Mouse (Mus musculus) ovary, postnatal 10 days (tissue): ENCODE data around the gene Zcchc10.
"Not testable (repeated sequence)": the region's sequence is repeated elsewhere in the genome, so short reads cannot be mapped to it uniquely, and the experiment has no call there.

Experiments used
- DNase-seq: peaks from one replicate; pipeline ENCODE4 v3.0.0; 2022; ENCODE audit warnings: low spot score

The Zcchc10 gene

DNA sequence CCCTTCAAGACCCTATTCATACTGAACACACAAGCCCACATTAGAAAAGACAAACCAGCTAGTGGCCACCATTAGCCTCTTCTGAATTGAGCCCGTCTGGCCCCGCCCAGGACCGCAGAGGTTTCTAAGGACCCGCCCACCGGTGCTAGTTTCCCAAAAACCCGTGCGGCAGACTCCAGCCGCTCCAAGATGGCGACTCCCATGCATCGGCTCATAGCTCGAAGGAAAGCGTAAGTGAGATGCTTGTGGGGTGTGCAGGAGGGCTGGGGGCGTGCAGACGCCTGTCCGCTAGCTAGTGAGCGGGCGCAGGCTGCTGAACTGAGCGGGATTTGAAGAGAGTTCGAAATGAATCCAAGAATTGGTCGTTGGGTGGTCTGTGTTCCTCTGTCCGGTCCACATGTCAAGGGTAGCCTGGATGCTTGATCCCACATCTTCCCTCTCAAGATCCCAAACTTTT lies at the start of gene Zcchc10:
Gene Zcchc10 (plus strand): TSS at position 168 of the 457 bp plus-strand sequence.
- DNase-seq: peak; percentile 62

DNA sequence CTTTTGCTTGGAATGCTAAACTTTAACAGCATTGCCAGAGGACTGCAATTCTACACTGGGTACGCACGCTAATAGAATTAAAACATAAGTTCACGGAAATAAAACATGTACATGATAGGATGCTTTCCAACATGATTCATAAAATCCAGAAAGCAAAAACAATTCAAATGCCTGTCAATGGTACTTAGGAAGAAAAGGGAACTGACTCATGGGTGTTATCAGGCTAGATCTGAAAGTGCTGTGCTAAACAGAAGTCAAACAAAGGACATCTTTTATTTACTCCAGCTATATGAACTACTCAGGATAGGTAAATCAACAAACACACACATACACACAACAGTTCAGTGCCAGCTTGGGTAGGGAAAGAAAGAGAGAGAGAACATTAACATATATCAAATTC lies 49.1 kb upstream of the Zcchc10 start:
- DNase-seq: no peak

DNA sequence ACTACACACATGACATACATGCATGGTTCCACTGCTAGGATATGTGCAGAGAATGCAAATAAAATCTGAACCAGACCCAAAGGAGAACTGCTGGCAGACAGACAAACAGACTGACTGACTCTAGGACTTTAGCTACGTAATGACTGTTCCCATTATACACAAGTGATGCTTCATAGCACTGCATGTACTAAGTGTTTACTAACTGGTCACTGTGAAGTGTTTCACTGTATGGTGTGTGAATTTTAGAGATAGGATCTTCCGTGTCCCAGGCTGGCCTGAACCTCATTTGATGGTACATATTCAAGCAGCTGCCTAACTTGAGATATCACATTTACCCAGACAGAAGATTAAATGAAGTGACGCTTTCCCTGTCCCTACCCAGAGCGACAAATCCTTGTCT lies 46.1 kb upstream of the Zcchc10 start:
- no peak for DNase-seq

DNA sequence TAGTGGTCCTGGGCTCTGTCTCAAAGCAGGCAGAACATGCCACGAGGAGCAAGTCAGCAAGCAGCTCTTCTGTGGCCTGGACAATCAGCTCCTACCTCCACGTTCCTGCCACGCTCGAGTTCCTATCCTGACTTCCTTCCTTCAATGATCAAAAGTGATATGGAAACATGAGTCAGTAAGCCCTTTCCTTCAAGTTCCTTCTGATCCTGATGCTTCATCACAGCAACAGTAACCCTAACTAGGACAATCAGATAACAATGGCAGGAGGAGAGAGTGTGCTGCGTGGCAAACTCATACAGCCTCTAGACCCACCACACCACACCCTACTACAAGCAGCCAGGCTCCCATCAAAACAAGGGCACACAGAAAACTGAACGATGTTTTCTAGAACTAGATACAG lies 38.6 kb upstream of the Zcchc10 start:
- no peak for DNase-seq

DNA sequence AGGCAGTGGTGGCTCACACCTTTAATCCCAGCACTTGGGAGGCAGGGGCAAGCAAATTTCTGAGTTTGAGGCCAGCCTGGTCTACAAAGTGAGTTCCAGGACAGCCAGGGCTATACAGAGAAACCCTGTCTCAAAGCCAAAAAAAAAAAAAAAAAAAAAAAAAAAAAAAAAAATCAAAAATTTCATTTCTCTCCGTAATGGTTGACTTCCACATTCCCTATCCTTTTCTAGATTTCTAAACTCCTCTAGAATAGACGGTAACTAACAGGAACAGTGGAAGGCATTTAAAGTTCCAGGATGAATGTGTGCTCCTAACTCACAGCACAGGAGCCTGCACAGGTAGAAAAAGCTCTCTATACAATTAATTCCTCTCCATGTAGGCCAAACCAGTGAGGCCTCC lies 34.3 kb upstream of the Zcchc10 start:
- DNase-seq: not testable (repeated sequence)

DNA sequence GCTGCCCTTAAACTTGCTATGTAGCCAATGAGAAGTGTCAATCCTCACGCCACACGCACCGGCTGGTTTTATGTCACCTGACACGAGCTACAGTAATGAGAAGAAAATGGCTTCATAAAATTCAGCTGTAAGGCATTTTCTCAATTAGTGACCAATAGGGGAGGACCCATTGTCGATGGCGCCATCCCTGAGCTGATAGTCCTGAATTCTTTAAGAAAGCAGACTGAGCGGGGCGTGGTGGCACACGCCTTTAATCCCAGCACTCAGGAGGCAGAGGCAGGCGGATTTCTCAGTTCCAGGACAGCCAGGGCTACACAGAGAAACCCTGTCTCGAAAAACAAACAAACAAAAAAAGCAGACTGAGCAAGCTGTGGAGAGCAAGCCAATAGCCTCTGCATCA lies 33.6 kb upstream of the Zcchc10 start:
- DNase-seq: no peak

DNA sequence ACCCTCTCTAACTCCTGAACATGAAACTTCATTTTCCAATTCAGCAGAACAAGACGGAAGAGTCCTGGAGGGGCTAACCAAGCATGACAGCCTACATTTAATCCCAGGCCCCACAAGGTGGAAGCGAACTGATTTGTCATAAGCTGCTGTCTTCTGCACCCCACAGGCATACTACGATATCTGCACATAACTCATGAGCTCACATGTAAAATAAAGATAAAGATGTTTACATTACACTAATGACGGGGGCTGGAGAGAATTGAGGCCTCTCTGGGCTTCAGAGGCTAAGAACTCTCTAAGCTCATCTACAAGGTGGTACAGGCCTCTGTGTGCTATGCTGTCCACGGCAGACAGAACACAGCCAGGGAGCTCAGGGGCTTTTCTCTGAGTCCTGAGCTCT lies 30.0 kb upstream of the Zcchc10 start:
- DNase-seq: no peak

DNA sequence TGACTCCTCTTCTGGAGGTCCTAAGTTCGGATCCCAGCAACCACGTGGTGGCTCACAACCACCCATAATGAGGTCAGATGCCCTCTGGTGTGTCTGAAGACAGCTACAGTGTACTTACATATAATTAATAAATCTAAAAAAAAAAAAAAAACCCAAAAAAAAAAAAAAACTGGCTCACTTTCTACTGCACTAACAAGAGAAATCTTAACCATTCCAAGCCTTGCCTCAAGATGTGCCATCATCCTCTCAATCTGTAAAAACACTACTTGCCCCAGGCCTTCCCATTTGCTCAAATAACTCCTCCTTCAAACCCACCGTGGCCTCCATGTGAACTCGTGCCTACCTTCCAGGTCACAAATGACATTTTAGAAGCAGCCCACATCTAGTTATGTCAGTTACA lies 27.6 kb upstream of the Zcchc10 start:
- DNase-seq: no peak

DNA sequence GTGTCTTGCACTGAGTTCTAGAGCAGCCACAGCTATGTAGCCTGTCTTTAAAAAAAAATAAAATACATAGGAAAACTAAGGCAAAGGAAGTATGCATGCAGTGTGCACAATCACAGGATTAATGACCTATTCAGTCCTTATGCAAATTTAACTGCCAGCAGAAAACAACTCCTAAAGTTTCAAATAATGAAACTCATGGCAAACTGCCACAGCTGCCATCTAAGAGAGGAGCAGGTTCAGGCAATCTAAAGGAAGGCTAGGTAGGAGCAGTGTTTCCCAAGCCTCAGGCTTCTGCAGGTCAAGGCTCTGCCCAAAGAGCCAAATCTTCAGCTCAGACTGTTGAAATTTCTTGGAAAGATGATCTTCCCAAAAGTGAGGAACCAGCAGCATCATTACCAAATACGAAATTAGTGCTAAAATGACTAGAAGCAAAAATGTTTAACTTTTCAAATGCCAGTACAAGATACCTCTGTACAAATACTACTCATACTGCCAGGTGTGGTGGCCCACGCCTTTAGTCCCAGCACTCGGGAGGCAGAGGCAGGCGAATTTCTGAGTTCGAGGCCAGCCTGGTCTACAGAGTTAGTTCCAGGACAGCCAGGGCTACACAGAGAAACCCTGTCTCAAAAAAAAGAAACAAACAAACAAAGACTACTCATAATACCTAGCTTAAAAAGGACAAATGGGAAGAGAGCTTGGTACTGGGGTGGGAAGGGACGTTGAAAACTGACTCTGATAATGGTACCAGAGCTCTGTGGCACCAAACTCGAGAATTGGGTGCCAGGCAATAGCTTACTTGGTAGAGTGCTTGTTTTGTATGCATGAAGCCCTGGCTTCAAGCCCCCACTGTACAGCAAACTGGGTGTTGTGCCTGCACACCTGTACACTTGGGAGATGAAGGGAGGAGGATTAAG lies 26.3 kb upstream of the Zcchc10 start:
- DNase-seq: no peak

DNA sequence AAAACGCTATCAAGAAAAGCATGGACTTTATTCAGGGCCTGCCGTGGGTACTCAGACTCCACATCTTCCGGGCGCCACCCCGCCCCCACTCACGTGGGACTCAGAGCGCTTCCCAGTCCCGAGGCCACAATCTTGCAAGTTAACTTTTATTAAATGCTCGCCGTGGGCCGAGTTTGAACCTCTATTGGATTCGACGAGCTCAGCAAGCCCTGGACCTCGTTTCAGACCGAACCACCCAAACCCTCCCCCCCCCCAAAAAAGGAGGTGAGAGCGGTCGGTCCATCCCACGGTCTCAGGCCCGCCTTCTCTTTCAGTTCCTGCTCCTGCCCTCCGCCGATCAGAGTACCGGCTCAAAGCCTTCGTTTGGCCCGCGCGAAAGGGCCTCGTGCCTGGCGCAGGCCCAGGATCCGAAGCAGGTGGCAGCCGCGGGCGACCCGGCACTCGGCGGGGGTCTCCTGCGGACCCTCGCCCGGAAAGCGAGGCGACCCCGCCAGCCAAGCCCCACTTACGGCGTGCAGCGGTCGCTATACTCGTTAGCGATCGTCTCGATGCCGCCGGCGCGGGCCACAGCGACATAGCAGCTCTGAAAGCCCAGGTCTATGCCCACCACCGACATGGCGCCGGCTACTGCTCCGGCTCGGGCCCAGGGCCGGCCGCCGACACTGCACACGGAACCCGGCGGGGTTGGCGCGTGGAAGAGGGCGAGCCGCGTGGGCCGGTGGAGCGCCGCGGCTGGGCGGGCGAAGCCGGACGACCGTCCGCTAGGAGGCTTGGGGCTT lies 24.7 kb upstream of the Zcchc10 start:
- DNase-seq: peak; percentile 25

DNA sequence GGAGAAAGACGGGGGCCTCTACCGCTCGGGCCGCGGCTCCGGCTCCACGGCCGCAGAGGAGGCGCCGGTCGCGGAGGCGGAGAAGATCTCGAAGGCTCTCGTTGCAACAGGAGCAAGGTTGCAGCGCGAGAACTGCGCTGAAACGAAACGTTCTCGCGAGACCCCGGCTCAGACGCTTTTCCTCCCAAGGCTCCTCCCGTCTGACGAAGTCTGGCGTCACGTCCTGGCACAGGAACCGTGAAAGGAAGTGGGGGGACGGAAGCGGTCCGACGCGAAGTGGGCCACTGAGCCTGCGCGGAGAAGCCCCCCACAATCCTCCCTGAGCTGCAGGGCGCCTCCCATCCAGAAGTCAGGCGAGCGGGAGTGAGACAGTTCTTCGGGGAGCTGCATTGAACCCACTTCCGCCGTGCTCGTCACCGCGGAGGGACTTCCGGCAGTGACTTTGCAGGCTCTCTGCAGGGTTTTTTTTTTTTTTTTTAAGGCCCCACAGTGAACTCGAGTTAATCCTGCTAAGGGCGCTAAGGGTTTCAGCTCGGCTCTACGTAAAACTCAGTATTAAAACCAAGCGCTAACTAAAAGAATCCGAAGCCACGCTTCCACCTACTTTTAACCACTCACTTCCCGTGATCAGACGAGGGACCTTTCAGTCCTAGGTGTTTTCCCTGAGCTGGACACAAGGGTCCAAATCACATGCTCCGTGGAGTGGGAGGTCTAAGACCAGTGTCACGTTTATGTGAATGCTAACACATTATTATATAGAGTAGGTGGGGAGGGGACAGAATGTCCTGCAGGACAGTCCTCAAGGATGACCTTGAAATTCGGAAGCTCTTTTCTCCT lies 23.9 kb upstream of the Zcchc10 start, which contains the start of gene Hspa4:
Gene Hspa4 (minus strand): TSS at position 128 of the 837 bp plus-strand sequence.
- DNase-seq: peak; percentile 97

DNA sequence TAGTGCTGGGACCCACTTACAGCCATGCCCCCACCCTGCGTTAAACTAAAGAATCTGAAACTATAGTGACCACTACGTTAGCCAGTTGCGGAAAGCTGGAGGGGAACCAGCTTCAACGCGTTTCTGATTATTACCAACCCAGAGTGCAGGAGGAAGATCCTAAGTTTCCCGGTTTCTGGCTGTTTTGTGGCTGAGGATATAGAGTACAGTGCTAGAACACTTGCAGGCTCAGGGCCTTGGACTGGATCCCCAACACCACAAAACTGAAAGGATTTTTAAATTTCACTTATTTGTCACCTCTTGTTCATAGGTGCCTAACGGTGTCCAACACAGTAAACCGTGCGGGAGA lies 23.3 kb upstream of the Zcchc10 start:
- DNase-seq: no peak

DNA sequence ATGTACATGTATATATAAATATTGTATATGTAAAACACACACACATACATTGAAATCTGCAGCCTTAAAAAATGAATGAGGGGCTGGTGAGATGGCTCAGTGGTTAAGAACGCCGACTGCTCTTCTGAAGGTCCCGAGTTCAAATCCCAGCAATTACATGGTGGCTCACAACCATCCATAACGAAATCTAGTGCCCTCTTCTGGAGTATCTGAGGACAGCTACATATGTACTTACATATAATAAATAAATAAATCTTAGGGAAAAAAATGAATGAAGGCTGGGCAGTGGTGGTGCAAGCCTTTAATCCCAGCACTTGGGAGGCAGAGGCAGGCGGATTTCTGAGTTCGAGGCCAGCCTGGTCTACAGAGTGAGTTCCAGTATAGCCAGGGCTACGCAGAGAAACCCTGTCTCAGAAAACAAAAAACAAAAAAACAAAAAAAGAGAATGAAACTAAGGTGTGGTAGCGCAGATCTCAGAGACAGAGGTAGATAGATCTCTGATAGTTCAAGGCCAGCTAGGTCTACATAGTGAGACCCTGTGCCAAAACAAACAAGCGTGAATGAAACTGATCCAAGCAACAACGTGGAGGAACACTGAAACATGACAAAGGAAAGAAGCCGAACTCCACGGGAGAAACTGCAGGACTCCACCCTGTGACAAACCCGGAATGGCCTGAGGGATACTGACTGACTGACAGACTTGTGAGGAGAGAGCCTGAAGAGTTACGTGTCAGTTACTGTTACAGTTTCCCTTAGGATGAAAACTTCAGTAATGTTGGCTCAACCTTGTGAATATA lies 20.2 kb upstream of the Zcchc10 start:
- DNase-seq: no peak

DNA sequence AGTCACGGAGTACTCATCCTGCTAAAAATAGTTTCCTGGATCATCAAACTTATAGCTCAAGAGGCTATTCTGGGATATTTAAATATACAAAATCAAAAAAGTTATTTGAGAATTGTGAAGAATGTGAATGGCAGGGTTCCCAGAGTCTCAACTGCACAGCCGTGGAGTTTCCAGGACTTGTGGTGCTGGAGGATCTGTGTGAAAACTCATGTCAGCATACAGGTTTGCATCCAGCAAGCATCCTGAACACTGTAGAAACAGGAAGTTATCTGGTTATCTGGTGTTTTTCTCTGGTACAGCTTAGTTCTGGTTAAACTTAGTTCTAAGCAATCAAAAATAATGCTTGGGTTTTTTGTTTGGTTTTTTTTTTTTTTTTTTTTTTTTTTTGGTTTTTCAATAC lies 17.5 kb upstream of the Zcchc10 start:
- DNase-seq: no peak

DNA sequence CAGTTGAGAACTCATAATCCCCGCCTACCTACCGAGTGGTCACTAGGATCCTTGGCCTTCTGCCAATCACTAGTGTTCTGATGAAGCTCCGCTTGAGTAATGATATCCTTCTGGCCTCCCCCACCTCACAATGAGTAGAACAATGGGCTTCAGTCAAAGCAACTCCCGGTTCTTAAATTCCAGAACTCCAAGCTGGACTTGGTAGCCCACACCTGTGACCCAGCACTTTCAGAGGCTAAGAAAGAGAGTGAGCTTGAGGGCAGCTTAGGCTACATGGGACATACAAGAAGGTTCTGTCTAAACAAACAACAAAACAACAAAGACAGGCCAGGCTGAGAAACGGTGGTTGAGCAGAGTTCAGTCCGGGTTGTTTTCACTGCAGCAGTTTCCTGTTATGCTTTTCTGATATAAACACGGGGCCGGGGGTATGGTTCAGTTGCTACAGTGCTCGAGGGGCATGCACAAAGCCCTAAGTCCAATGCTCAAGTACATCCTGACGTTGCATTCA lies 16.9 kb upstream of the Zcchc10 start:
- no peak for DNase-seq

DNA sequence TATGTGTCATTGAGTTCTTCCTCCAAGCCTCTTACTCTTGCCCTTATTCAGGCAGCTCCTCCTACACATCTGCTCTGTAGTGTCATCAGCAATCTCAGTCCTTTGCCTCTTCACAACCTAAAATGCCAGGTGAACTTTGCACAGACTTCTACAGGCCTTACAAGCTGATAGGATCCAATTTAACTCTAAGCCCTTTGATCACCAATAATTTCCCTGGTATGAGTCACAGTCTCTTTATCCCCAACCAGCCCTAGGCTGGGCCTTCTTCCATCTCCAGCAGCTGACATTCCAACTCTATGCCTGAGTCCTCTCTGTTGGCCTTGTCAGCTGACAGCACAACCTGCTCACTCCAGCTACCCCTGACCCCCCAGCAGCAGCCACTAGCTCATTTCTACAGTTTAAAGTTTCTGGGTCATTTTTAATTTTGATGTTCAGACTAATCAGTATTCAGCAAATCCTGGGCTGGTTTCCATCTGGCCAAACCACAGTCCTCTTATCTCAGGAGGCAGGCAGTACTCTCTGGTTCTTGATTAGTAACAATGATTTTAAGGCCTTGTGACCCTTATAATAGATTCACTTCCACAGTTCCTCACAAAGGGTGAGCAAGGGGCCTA lies 16.1 kb upstream of the Zcchc10 start:
- peak; percentile 26 for DNase-seq

DNA sequence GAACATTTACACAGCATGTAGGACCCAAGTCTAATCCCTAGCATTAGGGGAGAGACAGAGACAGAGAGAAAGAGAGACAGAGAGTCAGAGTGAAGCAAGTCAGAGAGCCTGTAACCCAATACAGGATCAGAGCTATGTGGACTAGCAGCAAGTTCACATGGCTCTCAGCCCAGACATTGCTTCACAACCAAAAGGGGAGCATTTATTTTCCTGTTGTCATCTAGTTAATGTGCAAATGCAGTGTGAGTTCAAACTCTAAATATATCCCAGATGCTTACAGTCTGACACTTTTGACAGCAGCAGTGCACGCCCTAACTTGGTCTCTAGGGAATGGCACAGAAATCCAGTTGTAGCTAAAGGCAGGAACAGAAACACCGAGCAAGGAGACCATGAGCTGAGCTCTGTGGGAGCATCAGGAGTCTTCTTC lies 15.6 kb upstream of the Zcchc10 start:
- peak; percentile 26 for DNase-seq

DNA sequence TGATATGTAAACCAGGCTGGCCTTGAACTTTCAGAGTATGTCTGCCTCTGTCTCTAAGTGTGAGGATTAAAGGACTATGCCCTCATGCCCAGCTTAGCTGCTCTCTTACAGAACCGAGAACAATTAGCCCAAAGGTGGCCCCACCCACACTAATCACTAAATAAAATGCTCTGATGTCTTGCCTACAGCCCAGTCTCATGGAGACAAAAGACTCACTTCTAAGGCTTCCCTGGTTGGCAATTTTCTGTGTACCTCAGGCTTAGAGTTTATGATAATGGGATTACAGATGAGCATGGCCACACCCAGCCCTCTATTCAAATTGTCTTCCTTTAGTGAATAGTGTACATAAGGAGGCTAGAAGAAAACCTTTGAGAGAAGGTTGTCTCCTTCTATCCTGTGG lies 13.1 kb upstream of the Zcchc10 start:
- DNase-seq: no peak

DNA sequence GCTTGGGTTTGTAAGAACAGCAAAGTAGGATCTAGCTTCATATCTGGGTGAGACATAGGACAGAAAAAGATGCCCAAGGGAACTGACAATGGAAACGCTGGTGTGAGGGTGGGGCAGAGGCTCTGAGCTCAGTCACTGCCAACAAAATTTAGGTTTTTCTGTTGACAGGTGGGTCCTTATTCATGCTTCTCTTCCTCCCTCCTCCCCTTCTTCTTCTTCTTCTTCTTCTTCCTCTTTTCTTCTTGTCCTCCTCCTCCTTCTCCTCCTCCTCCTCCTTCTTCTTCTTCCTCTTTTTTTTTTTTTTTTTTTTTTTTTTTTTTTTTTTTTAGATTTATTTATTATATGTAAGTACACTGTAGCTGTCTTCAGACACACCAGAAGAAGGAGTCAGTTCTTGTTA lies 11.7 kb upstream of the Zcchc10 start:
- not testable (repeated sequence) for DNase-seq

DNA sequence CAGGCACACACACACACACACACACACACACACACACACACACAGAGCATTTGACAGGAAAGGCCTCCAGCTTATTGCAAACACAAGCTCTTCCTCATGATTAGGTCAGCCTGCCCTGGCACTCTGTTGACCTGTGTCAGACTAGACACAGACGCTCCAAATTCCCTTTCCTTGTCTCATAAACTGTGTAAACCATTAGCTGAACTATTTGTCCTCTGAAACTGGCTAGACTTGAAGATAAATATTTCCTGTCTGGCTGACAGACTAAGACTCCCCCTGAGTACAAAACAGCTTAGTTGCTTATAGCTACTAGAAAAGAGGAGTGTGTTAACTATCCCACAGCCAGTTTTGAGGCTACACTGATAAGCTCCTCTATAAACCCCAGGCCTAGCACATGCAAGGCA lies 9.7 kb upstream of the Zcchc10 start:
- no peak for DNase-seq

DNA sequence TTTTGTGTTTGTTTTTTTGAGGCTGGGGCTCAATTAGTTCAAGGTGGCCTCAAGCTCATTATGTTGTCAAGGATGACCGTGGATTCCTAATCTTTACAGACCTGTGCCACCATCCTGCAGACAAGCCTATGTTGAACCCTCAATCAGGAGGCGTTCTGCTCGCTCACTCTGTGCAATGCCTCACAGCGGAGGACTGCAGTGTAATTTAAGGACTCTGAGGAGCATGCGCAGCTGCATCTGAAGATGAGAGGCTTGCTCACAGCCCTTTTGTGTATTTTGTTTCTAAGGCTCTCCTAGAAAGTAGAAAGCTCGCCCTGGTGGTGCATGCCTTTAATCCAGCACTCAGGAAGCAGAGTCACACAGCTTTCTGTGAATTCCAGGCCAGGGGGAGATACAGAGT lies 7.5 kb upstream of the Zcchc10 start:
- DNase-seq: no peak
